Mouse (Mus musculus) megakaryocyte, embryonic 14.5 days (primary cell): Measurements from ENCODE around the gene Sympk.

Source experiments
- FLI1 ChIP-seq: IDR thresholded peaks from 2 replicates; pipeline ENCODE4 v1.6.1; 2012; ENCODE audit warnings: low read length, inconsistent platforms, mixed read lengths
- GATA1 ChIP-seq: IDR thresholded peaks from 3 replicates; pipeline ENCODE4 v1.6.1; 2012; ENCODE audit warnings: mixed read lengths, low read length, inconsistent platforms, borderline replicate concordance

DNA sequence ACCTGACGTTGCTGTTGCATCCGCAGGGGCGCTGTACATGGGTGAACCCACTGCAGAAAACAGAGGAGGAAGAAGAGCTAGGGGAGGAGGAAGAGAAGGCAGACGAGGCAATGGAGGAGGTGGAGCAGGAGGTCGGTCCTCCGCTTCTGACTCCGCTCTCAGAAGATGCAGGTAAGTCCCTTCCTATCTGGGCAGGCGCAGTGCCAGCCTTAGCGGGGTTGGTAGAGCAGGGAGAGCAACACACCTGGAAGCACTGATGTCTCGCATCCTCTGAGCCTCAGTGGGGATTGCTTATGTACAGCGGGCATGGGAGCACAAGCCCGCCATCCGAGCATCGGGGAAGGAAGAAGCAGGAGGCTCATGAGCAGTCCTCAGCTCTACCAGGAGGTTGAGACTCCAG is 42.9 kb downstream of the Sympk start:
- TF ChIP-seq GATA1: no peak
- TF ChIP-seq FLI1: no peak
